Mouse (Mus musculus) ES-E14 (cell line): ENCODE measurements around the gene Swap70.

ENCODE experiments used
- HCFC1 ChIP-seq: IDR thresholded peaks from 2 replicates; pipeline ENCODE4 v1.6.1; 2012; ENCODE audit warnings: low read length, inconsistent platforms, borderline replicate concordance; ENCODE audit not compliant: insufficient read depth
- ZC3H11A ChIP-seq: IDR thresholded peaks from 2 replicates; pipeline ENCODE4 v1.6.1; 2012; ENCODE audit warnings: low read depth, mild to moderate bottlenecking, inconsistent platforms, low read length, borderline replicate concordance

DNA sequence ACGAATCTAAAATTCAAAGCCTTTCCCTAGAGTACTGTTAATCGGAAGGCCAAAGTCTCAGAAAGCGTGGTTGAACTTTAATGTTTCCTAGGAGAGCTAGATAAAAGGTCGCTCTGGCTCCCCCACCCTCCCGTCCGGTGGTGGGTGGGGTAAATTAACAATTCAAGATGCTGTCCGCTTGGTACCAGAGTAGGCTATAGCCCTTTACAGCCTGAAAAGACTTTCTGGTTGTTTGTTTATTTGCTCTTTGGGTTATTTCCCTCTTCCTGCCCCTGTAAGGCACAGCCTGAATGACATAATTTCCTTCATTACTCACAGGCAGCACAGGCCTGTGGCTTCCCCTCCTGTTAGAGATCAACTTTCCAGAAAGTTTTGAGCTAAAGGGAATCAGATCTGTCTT lies 31.6 kb upstream of the Swap70 start:
- TF ChIP-seq HCFC1 (no peak), ZC3H11A (no peak)
